In genomic region chr12:96351143-96351542, GRCm38 (mm10) we compare ENCODE assay signal across 26 mouse cellular contexts.
DNase-seq lines count a peak whose midpoint lies in the region; ATAC-seq and TF ChIP-seq lines count a peak whose summit lies in the region.
"Had no signal": no experiment of that assay in that cellular context is flagged by ENCODE, and none has a peak within 500 bp of the region (broad histone marks: within the 10 kb centered on the region; RNA-seq: fewer than 3 reads in every experiment).

No protein-coding gene starts in this region.

- TF ChIP-seq CTCF in intestine, postnatal 0 days (IDR thresholded peaks at IDR 0.05; ENCODE audit: low read depth): no peak
- TF ChIP-seq CTCF in lung, embryonic 14.5 days (IDR thresholded peaks at IDR 0.05; ENCODE audit: low read depth): no peak

- H3K9me3 ChIP-seq in intestine, embryonic 14.5 days (ENCODE audit: control insufficient read depth, low read length): no peaks in the 10 kb centered on the region
- no peaks in the 10 kb centered on the region for H3K9me3 ChIP-seq in intestine, postnatal 0 days (ENCODE audit: control insufficient read depth)
- no peaks in the 10 kb centered on the region for H3K9me3 ChIP-seq in lung, embryonic 14.5 days (ENCODE audit: low read depth, low read length)
- no peaks in the 10 kb centered on the region for H3K9me3 ChIP-seq in intestine, embryonic 15.5 days
- no peaks in the 10 kb centered on the region for H3K9me3 ChIP-seq in neural tube, embryonic 14.5 days (ENCODE audit: control insufficient read depth, low read length)
- H3K9me3 ChIP-seq in heart, embryonic 10.5 days: no peaks in the 10 kb centered on the region
- H3K9me3 ChIP-seq: hindbrain, embryonic 15.5 days had no signal

- no peaks in the 10 kb centered on the region for H3K36me3 ChIP-seq in intestine, embryonic 14.5 days (ENCODE audit: control insufficient read depth, insufficient read depth, low read length)
- H3K36me3 ChIP-seq in intestine, postnatal 0 days (ENCODE audit: control insufficient read depth, insufficient read depth): no peaks in the 10 kb centered on the region
- no peaks in the 10 kb centered on the region for H3K36me3 ChIP-seq in lung, embryonic 14.5 days (ENCODE audit: insufficient read depth)
- H3K36me3 ChIP-seq in intestine, embryonic 15.5 days: no peaks in the 10 kb centered on the region
- H3K36me3 ChIP-seq in neural tube, embryonic 14.5 days (ENCODE audit: control insufficient read depth, insufficient read depth, low read length): no peaks in the 10 kb centered on the region
- H3K36me3 ChIP-seq in heart, embryonic 10.5 days: no peaks in the 10 kb centered on the region
- H3K36me3 ChIP-seq: hindbrain, embryonic 15.5 days; liver, embryonic 12.5 days had no signal

- no peak overlapping the region for H3K9ac ChIP-seq in intestine, embryonic 14.5 days (ENCODE audit: low read length)
- H3K9ac ChIP-seq in intestine, postnatal 0 days (ENCODE audit: low read depth, low read length): no peak overlapping the region
- no peak overlapping the region for H3K9ac ChIP-seq in lung, embryonic 14.5 days
- H3K9ac ChIP-seq in intestine, embryonic 15.5 days: no peak overlapping the region
- no peak overlapping the region for H3K9ac ChIP-seq in neural tube, embryonic 14.5 days (replicated peaks; ENCODE audit: low read depth, low read length)
- H3K9ac ChIP-seq: hindbrain, embryonic 15.5 days; liver, embryonic 12.5 days; liver, postnatal 0 days had no signal

- H3K27me3 ChIP-seq in intestine, embryonic 14.5 days (replicated peaks; ENCODE audit: control insufficient read depth, insufficient read depth, low read length): no peaks in the 10 kb centered on the region
- no peaks in the 10 kb centered on the region for H3K27me3 ChIP-seq in intestine, postnatal 0 days (replicated peaks; ENCODE audit: control insufficient read depth, insufficient read depth, low read length)
- no peaks in the 10 kb centered on the region for H3K27me3 ChIP-seq in lung, embryonic 14.5 days (ENCODE audit: insufficient read depth, low read length)
- no peaks in the 10 kb centered on the region for H3K27me3 ChIP-seq in intestine, embryonic 15.5 days (replicated peaks)
- no peaks in the 10 kb centered on the region for H3K27me3 ChIP-seq in neural tube, embryonic 14.5 days (ENCODE audit: control insufficient read depth, insufficient read depth, low read length)
- H3K27me3 ChIP-seq in heart, embryonic 10.5 days (ENCODE audit: insufficient read depth, poor library complexity, severe bottlenecking): no peaks in the 10 kb centered on the region
- H3K27me3 ChIP-seq: hindbrain, embryonic 15.5 days; liver, embryonic 12.5 days had no signal

- H3K4me1 ChIP-seq in intestine, embryonic 14.5 days (replicated peaks; ENCODE audit: control insufficient read depth, insufficient read depth, low read length): no peaks in the 10 kb centered on the region
- H3K4me1 ChIP-seq in intestine, postnatal 0 days (replicated peaks; ENCODE audit: control insufficient read depth, insufficient read depth, low read length): no peaks in the 10 kb centered on the region
- no peaks in the 10 kb centered on the region for H3K4me1 ChIP-seq in lung, embryonic 14.5 days (ENCODE audit: insufficient read depth)
- no peaks in the 10 kb centered on the region for H3K4me1 ChIP-seq in intestine, embryonic 15.5 days (replicated peaks)
- no peaks in the 10 kb centered on the region for H3K4me1 ChIP-seq in neural tube, embryonic 14.5 days (ENCODE audit: control insufficient read depth, insufficient read depth, low read length)
- H3K4me1 ChIP-seq in heart, embryonic 10.5 days: no peaks in the 10 kb centered on the region
- H3K4me1 ChIP-seq: hindbrain, embryonic 15.5 days; liver, embryonic 12.5 days had no signal

- no peak overlapping the region for H3K27ac ChIP-seq in intestine, embryonic 14.5 days (ENCODE audit: low read depth)
- H3K27ac ChIP-seq in intestine, postnatal 0 days (ENCODE audit: low read depth, low read length): no peak overlapping the region
- H3K27ac ChIP-seq in lung, embryonic 14.5 days (ENCODE audit: low read depth): no peak overlapping the region
- H3K27ac ChIP-seq in intestine, embryonic 15.5 days: no peak overlapping the region
- H3K27ac ChIP-seq in neural tube, embryonic 14.5 days (ENCODE audit: low read depth, low read length): no peak overlapping the region
- H3K27ac ChIP-seq in heart, embryonic 10.5 days: no peak overlapping the region
- H3K27ac ChIP-seq: hindbrain, embryonic 15.5 days; liver, embryonic 12.5 days; macrophage had no signal

- peak; percentile 43; the same call in 1 of the 2 replicates for ATAC-seq in intestine, embryonic 14.5 days (replicated peaks; ENCODE audit: low FRiP score, low TSS enrichment, low read depth)
- no peak for ATAC-seq in intestine, postnatal 0 days
- no peak for ATAC-seq in lung, embryonic 14.5 days (ENCODE audit: insufficient read depth)
- ATAC-seq in intestine, embryonic 15.5 days: peak; percentile 65
- peak; percentile 38; the same call in 1 of the 2 replicates for ATAC-seq in neural tube, embryonic 14.5 days (ENCODE audit: low read depth)
- ATAC-seq: CD4-positive, CD25-positive, alpha-beta regulatory T cell, adult 4 months; liver, embryonic 12.5 days; liver, postnatal 0 days; lung, postnatal 0 days had no signal

- DNase-seq in intestine, embryonic 14.5 days (ENCODE audit: low spot score): no peak
- peak; percentile 3 for DNase-seq in lung, embryonic 14.5 days
- DNase-seq in lung, postnatal 10 days: no peak
- no peak for DNase-seq in heart, embryonic 10.5 days (ENCODE audit: low spot score)
- DNase-seq: adrenal gland, postnatal 14 days; cerebellum, adult 11-12 months; cerebellum, postnatal 10 days; gastrocnemius, postnatal 10 days; heart, postnatal 36 days; kidney, adult 11 months; kidney, postnatal 4 days; left cerebral cortex, postnatal 4 days; liver, postnatal 0 days; midbrain, embryonic 14.5 days; thymus, adult 2 months; thymus, postnatal 36 days had no signal

- H3K4me3 ChIP-seq in intestine, embryonic 14.5 days (ENCODE audit: low read depth, low read length): no peak overlapping the region
- H3K4me3 ChIP-seq in intestine, postnatal 0 days (ENCODE audit: low read depth, low read length): no peak overlapping the region
- H3K4me3 ChIP-seq in lung, embryonic 14.5 days (ENCODE audit: low read depth, low read length): no peak overlapping the region
- H3K4me3 ChIP-seq in intestine, embryonic 15.5 days (replicated peaks): no peak overlapping the region
- H3K4me3 ChIP-seq in neural tube, embryonic 14.5 days (ENCODE audit: low read depth, low read length): no peak overlapping the region
- H3K4me3 ChIP-seq in heart, embryonic 10.5 days: no peak overlapping the region
- H3K4me3 ChIP-seq: erythroblast, embryonic 14.5 days; hindbrain, embryonic 15.5 days; liver, embryonic 12.5 days had no signal

- no peak overlapping the region for H3K4me2 ChIP-seq in intestine, embryonic 14.5 days (ENCODE audit: low read length)
- H3K4me2 ChIP-seq in intestine, postnatal 0 days (replicated peaks; ENCODE audit: low read depth): no peak overlapping the region
- no peak overlapping the region for H3K4me2 ChIP-seq in lung, embryonic 14.5 days
- H3K4me2 ChIP-seq in intestine, embryonic 15.5 days (replicated peaks): no peak overlapping the region
- no peak overlapping the region for H3K4me2 ChIP-seq in neural tube, embryonic 14.5 days (ENCODE audit: low read depth, low read length)
- H3K4me2 ChIP-seq: heart, embryonic 11.5 days; hindbrain, embryonic 15.5 days; liver, embryonic 12.5 days had no signal

- 41% methylated on average over 3 of the region's 3 CpGs for WGBS in intestine, embryonic 14.5 days
- 60% methylated on average over 3 of the region's 3 CpGs for WGBS in intestine, postnatal 0 days
- 68% methylated on average over 3 of the region's 3 CpGs for WGBS in lung, embryonic 14.5 days
- 57% methylated on average over 3 of the region's 3 CpGs for WGBS in intestine, embryonic 15.5 days
- WGBS in neural tube, embryonic 14.5 days: 33% methylated on average over 3 of the region's 3 CpGs
- WGBS in heart, embryonic 10.5 days: 83% methylated on average over 3 of the region's 3 CpGs

Comparison
In these comparisons a context has a peak if more than half of its experiments do, and no peak if none do; other contexts are left out.
1. ATAC-seq: peak in intestine, embryonic 14.5 days (single experiment), intestine, embryonic 15.5 days (single experiment) and neural tube, embryonic 14.5 days (single experiment); none in intestine, postnatal 0 days (single experiment) and lung, embryonic 14.5 days (single experiment).